Mouse (Mus musculus) spleen, adult 2 months (tissue): ENCODE data around the gene Pcx.

ENCODE experiments used
- CTCF ChIP-seq: fragments of 200-500 bp; IDR thresholded peaks from 2 replicates; pipeline ENCODE4 v1.5.1; 2011; ENCODE audit warnings: mild to moderate bottlenecking, inconsistent platforms; ENCODE audit not compliant: insufficient read depth, insufficient read length, insufficient replicate concordance; ENCODE audit errors: extremely low read depth
- POLR2A ChIP-seq: fragments of 200-500 bp; IDR thresholded peaks from 2 replicates; pipeline ENCODE4 v1.6.1; 2011; ENCODE audit warnings: low read depth, low read length, inconsistent platforms

- TF ChIP-seq CTCF (no peak), POLR2A (no peak)
Measured at GRCm38 (mm10) chr19:4545091-4545490, 34.8 kb downstream of the Pcx start.
